Mouse (Mus musculus) megakaryocyte-erythroid progenitor cell, adult 5 weeks (primary cell): ENCODE measurements around the gene Trp63. TPM values are rescaled to one million over a fixed set of nuclear protein-coding genes. Genes with fewer than 3 reads are reported as not detected.

Experiments
- polyA plus RNA-seq: library from polyadenylated mRNA; stranded (reverse); fragments of >175 nt; gene quantifications from 2 replicates; pipeline ENCODE4 v1.2.3, GENCODE M21; 2012

The Trp63 gene
- polyA plus RNA-seq = not detected in 2 replicates

GRCm38 (mm10) chr16:25683531-25684248 is at the start of gene Trp63:
TSS of gene Trp63 (plus strand) at chr16:25683763.

